Mouse (Mus musculus) cortical plate, adult 2 months (tissue): ENCODE results near the gene Styx.

Experiments used
- CTCF ChIP-seq: fragments of 200-500 bp; IDR thresholded peaks from 2 replicates; pipeline ENCODE4 v1.5.1; 2011; ENCODE audit warnings: mild to moderate bottlenecking, control low read depth, low read length; ENCODE audit not compliant: insufficient read depth; ENCODE audit errors: extremely low read depth
- POLR2A ChIP-seq: fragments of 200-500 bp; IDR thresholded peaks from 2 replicates; pipeline ENCODE4 v1.6.1; 2011; ENCODE audit warnings: mild to moderate bottlenecking, low read length, control low read depth; ENCODE audit not compliant: insufficient read depth; ENCODE audit errors: extremely low read depth

DNA sequence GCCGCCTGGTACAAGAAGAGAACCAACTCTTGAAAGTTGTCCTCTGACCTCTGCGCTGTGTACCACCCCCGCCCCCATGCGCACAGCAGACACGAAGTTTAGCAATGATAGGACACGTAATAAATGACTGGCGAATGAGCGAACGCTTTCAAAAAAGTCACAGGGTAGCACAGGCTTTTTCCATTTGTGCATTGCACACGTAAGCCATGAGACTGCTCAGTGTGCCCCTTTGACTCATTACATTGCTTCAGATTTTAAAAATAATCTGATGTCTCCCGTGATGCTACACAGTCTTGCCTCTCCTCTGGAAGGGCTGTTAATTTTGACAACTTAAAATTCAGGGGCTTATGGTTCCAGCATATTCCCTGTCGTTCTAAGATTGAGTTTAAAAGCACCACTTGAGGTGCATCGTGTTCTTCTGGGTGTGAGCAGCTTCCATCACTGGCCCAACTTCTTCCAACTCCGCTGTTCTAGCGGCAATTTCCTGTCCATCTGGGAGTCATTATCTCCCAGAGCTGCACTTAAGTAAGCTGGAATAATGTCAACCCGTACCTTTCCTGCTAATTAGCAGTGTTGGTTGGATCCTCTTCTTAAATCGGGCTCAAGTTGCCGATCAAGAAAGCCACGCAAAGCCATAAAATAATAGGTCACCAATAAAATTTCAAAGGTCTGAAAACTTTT is 87.5 kb downstream of the Styx start:
- TF ChIP-seq CTCF (no peak), POLR2A (no peak)
